Comparison of ENCODE assay signal across 8 mouse cellular contexts in genomic region chr2:163642685-163643575, GRCm38 (mm10). TPM values are rescaled to one million over a fixed set of nuclear protein-coding genes. Genes with fewer than 3 reads are reported as not detected.
DNase-seq lines count a peak whose midpoint lies in the region; ATAC-seq lines count a peak whose summit lies in the region.

No protein-coding gene starts in this region.

- peak overlapping the region; percentile 96 for H3K4me3 ChIP-seq in forebrain, embryonic 10.5 days
- H3K4me3 ChIP-seq in limb, embryonic 12.5 days (replicated peaks), result peak overlapping the region; percentile 92
- peak overlapping the region; percentile 91; the same call in 1 of the 2 replicates for H3K4me3 ChIP-seq in midbrain, embryonic 11.5 days (ENCODE audit: low read depth, low read length)

- intact Hi-C loops in heart, postnatal 36 days (cut with DNase I), result no loop called here

- H3K4me1 ChIP-seq in forebrain, embryonic 10.5 days, result peaks cover 23% of the 10 kb centered on the region
- H3K4me1 ChIP-seq in limb, embryonic 12.5 days (replicated peaks), result peaks cover 16% of the 10 kb centered on the region
- H3K4me1 ChIP-seq in midbrain, embryonic 11.5 days (ENCODE audit: control insufficient read depth, insufficient read depth, low read length), result peaks cover 12% of the 10 kb centered on the region

- no peak overlapping the region; the same call in 1 of the 2 replicates for H3K27ac ChIP-seq in forebrain, embryonic 10.5 days
- H3K27ac ChIP-seq in limb, embryonic 12.5 days, result no peak overlapping the region
- no peak overlapping the region for H3K27ac ChIP-seq in midbrain, embryonic 11.5 days (ENCODE audit: low read depth, low read length)

- H3K9me3 ChIP-seq in forebrain, embryonic 10.5 days, result no peaks in the 10 kb centered on the region
- H3K9me3 ChIP-seq in limb, embryonic 12.5 days, result no peaks in the 10 kb centered on the region
- no peaks in the 10 kb centered on the region for H3K9me3 ChIP-seq in midbrain, embryonic 11.5 days (ENCODE audit: control insufficient read depth, low read length)

- no peaks in the 10 kb centered on the region for H3K27me3 ChIP-seq in forebrain, embryonic 10.5 days (ENCODE audit: poor library complexity, severe bottlenecking)
- no peaks in the 10 kb centered on the region for H3K27me3 ChIP-seq in limb, embryonic 12.5 days
- no peaks in the 10 kb centered on the region for H3K27me3 ChIP-seq in midbrain, embryonic 11.5 days (ENCODE audit: control insufficient read depth, insufficient read depth, low read length)

- H3K9ac ChIP-seq in limb, embryonic 12.5 days (replicated peaks), result no peak overlapping the region
- H3K9ac ChIP-seq in midbrain, embryonic 11.5 days (ENCODE audit: low read length), result no peak overlapping the region

- WGBS in forebrain, embryonic 10.5 days, result 94% methylated on average over 30 of the region's 30 CpGs
- WGBS in limb, embryonic 12.5 days, result 91% methylated on average over 30 of the region's 30 CpGs
- 93% methylated on average over 30 of the region's 30 CpGs for WGBS in midbrain, embryonic 11.5 days

- H3K36me3 ChIP-seq in forebrain, embryonic 10.5 days (replicated peaks), result peaks cover 23% of the 10 kb centered on the region
- peaks cover 13% of the 10 kb centered on the region; the same call in 1 of the 2 replicates for H3K36me3 ChIP-seq in limb, embryonic 12.5 days
- no peaks in the 10 kb centered on the region for H3K36me3 ChIP-seq in midbrain, embryonic 11.5 days (ENCODE audit: control insufficient read depth, insufficient read depth, low read length)

- peak overlapping the region; percentile 63 for H3K4me2 ChIP-seq in limb, embryonic 12.5 days
- H3K4me2 ChIP-seq in midbrain, embryonic 11.5 days, result no peak overlapping the region

- no peak for ATAC-seq in cerebellum, adult (ENCODE audit: insufficient number of reproducible peaks, low FRiP score, low TSS enrichment)
- ATAC-seq in limb, embryonic 12.5 days (ENCODE audit: insufficient number of reproducible peaks, insufficient read depth, low FRiP score, low TSS enrichment, low read depth), result no peak
- ATAC-seq in midbrain, embryonic 11.5 days (ENCODE audit: low FRiP score), result no peak

- DNase-seq in cerebellum, adult 11-12 months, result peak; percentile 77
- DNase-seq in adrenal gland, postnatal 25 days, result peak; percentile 19
- no peak for DNase-seq in forebrain, embryonic 10.5 days (ENCODE audit: extremely low spot score, low spot score)
- DNase-seq in heart, postnatal 36 days, result peak; percentile 63 to 73
- DNase-seq in midbrain, embryonic 11.5 days (ENCODE audit: low spot score, missing footprints), result no peak
- peak; percentile 84 for DNase-seq in testis, postnatal 14 days (ENCODE audit: low spot score)

RNA-seq across cellular contexts. Expression of gene Serinc3, which starts 2.0 kb away (rescaled TPM):
- total RNA-seq in adrenal gland, postnatal 25 days (2021), result 482 and 571 TPM in 2 replicates
- 22.1 and 24.1 TPM in 2 replicates for polyA plus RNA-seq in forebrain, embryonic 10.5 days (2016; fragmentation: Nextera tagmentation; extraction: Ambion mirVana)
- 100 to 1,000 TPM; 316 to 421 TPM for total RNA-seq in heart, postnatal 36 days (2021)
- 25.4 and 29.0 TPM in 2 replicates for polyA plus RNA-seq in limb, embryonic 12.5 days (2016; fragmentation: Nextera tagmentation; extraction: Ambion mirVana)
- polyA plus RNA-seq in midbrain, embryonic 11.5 days (2014; fragmentation: Nextera tagmentation; extraction: Ambion mirVana), result 35.0 and 38.8 TPM in 2 replicates

RNA-seq across cellular contexts. Expression of gene Pkig, which starts 15.3 kb away (rescaled TPM):
- total RNA-seq in adrenal gland, postnatal 25 days (2021), result 42.5 and 47.7 TPM in 2 replicates
- polyA plus RNA-seq in forebrain, embryonic 10.5 days (2016; fragmentation: Nextera tagmentation; extraction: Ambion mirVana), result 212 and 215 TPM in 2 replicates
- 100 to 1,000 TPM; 221 to 229 TPM for total RNA-seq in heart, postnatal 36 days (2021)
- 133 and 135 TPM in 2 replicates for polyA plus RNA-seq in limb, embryonic 12.5 days (2016; fragmentation: Nextera tagmentation; extraction: Ambion mirVana)
- 153 and 162 TPM in 2 replicates for polyA plus RNA-seq in midbrain, embryonic 11.5 days (2014; fragmentation: Nextera tagmentation; extraction: Ambion mirVana)

RNA-seq across cellular contexts. Expression of gene Ttpal, which starts 40.8 kb away (rescaled TPM):
- total RNA-seq in adrenal gland, postnatal 25 days (2021), result 29.4 and 30.0 TPM in 2 replicates
- polyA plus RNA-seq in forebrain, embryonic 10.5 days (2016; fragmentation: Nextera tagmentation; extraction: Ambion mirVana), result 32.3 and 34.5 TPM in 2 replicates
- total RNA-seq in heart, postnatal 36 days (2021), result 10 to 100 TPM in 1 of 2 experiments, 1 to 10 TPM in 1; 9.9 to 11.6 TPM
- polyA plus RNA-seq in limb, embryonic 12.5 days (2016; fragmentation: Nextera tagmentation; extraction: Ambion mirVana), result 47.5 and 48.6 TPM in 2 replicates
- polyA plus RNA-seq in midbrain, embryonic 11.5 days (2014; fragmentation: Nextera tagmentation; extraction: Ambion mirVana), result 39.9 and 44.5 TPM in 2 replicates

Comparison
In these comparisons a context has a peak if more than half of its experiments do, and no peak if none do; other contexts are left out.
1. DNase-seq: peak in cerebellum, adult 11-12 months (single experiment), adrenal gland, postnatal 25 days (single experiment), heart, postnatal 36 days (2 of 2) and testis, postnatal 14 days (single experiment); none in forebrain, embryonic 10.5 days (single experiment) and midbrain, embryonic 11.5 days (single experiment).
2. Peak in every context shown above with its lines, with median percentiles within 50 percentile points of each other: H3K4me3 ChIP-seq.